Mouse (Mus musculus): ENCODE measurements around the gene Ankrd28.
A peak's percentile ranks its signal among the peaks of the same experiment; 100 is the strongest.

The Ankrd28 gene

GRCm38 (mm10) chr14:31717360-31717759, 113.1 kb downstream of the Ankrd28 start:
- DNase-seq (ENCODE audit: extremely low spot score, low spot score) = no peak

GRCm38 (mm10) chr14:31715669-31716068, 114.8 kb downstream of the Ankrd28 start:
- DNase-seq (ENCODE audit: extremely low spot score, low spot score) = no peak

- no peak for DNase-seq (ENCODE audit: extremely low spot score, low spot score)
Measured at GRCm38 (mm10) chr14:31709343-31709742, 121.1 kb downstream of the Ankrd28 start.

- DNase-seq (ENCODE audit: extremely low spot score, low spot score) = no peak
Measured at GRCm38 (mm10) chr14:31700376-31700775, 130.1 kb downstream of the Ankrd28 start.

- no peak for DNase-seq (ENCODE audit: extremely low spot score, low spot score)
Measured at GRCm38 (mm10) chr14:31697755-31698154, 132.7 kb downstream of the Ankrd28 start.

- DNase-seq (ENCODE audit: extremely low spot score, low spot score) = no peak
Measured at GRCm38 (mm10) chr14:31697346-31697745, 133.1 kb downstream of the Ankrd28 start.

- DNase-seq (ENCODE audit: extremely low spot score, low spot score) = no peak
Measured at GRCm38 (mm10) chr14:31696985-31697303, 133.5 kb downstream of the Ankrd28 start.

GRCm38 (mm10) chr14:31696206-31696984, 134.1 kb downstream of the Ankrd28 start:
- DNase-seq (ENCODE audit: extremely low spot score, low spot score) = no peak

GRCm38 (mm10) chr14:31692536-31692935, 137.9 kb downstream of the Ankrd28 start:
- no peak for DNase-seq (ENCODE audit: extremely low spot score, low spot score)

GRCm38 (mm10) chr14:31686231-31686630, 144.2 kb downstream of the Ankrd28 start:
- no peak for DNase-seq (ENCODE audit: extremely low spot score, low spot score)

- DNase-seq (ENCODE audit: extremely low spot score, low spot score) = no peak
Measured at GRCm38 (mm10) chr14:31685680-31686079, 144.8 kb downstream of the Ankrd28 start.

- no peak for DNase-seq (ENCODE audit: extremely low spot score, low spot score)
Measured at GRCm38 (mm10) chr14:31684343-31685040, 146.0 kb downstream of the Ankrd28 start.

GRCm38 (mm10) chr14:31683610-31684009, 146.8 kb downstream of the Ankrd28 start:
- DNase-seq (ENCODE audit: extremely low spot score, low spot score) = no peak

GRCm38 (mm10) chr14:31681931-31682555, 148.4 kb downstream of the Ankrd28 start:
- DNase-seq (ENCODE audit: extremely low spot score, low spot score) = no peak

- no peak for DNase-seq (ENCODE audit: extremely low spot score, low spot score)
Measured at GRCm38 (mm10) chr14:31681291-31681690, 149.2 kb downstream of the Ankrd28 start.

- DNase-seq (ENCODE audit: extremely low spot score, low spot score) = no peak
Measured at GRCm38 (mm10) chr14:31680656-31681055, 149.8 kb downstream of the Ankrd28 start.

- peak; percentile 13 for DNase-seq (ENCODE audit: extremely low spot score, low spot score)
Measured at GRCm38 (mm10) chr14:31671635-31672320, 158.7 kb downstream of the Ankrd28 start.

GRCm38 (mm10) chr14:31669642-31670490, 160.6 kb downstream of the Ankrd28 start:
- peak; percentile 13 for DNase-seq (ENCODE audit: extremely low spot score, low spot score)

- DNase-seq (ENCODE audit: extremely low spot score, low spot score) = peak; percentile 33
Measured at GRCm38 (mm10) chr14:31669161-31669611, 161.3 kb downstream of the Ankrd28 start.

- DNase-seq (ENCODE audit: extremely low spot score, low spot score) = peak; percentile 11
Measured at GRCm38 (mm10) chr14:31668326-31668725, 162.1 kb downstream of the Ankrd28 start.

GRCm38 (mm10) chr14:31667741-31668140, 162.7 kb downstream of the Ankrd28 start:
- no peak for DNase-seq (ENCODE audit: extremely low spot score, low spot score)
